Comparison of ENCODE assay signal across 19 mouse cellular contexts in the genomic region with DNA sequence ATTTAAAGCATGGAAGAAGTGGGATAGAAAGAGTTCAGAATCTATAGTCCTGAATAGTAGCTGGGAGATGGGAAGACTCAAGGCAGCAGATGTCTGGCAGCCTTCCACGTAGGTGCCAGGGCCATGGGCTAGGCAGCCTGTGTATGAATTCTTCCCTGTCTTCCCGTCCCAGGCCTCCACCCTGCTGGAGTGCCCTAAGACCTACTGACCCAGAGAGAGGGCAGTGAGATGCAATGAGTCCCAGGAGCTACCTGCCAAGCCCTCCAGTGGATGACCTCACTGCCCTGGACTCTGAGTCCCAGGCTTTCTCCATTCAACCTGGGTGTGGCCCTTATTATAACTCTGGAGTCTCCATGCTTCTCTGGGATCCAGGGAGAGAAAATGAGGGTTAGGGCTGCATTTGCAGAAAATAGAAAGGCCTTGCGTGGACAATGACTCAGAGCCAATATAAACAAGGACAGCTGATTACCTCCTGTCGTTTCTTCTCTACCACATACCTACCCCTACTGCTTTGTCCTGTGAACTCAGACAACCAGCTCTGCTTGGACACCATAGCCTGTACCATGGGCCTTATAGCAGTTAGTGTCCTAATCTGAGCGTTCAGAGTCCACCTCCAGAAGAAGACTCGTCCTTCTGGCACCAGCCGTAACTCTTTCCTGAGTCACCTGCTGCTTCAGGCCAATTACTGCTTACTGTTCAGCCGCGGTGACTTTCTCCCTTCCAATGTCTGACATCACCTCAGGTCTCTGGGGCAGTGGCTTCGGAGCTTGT.
DNase-seq lines count a peak whose midpoint lies in the region; ATAC-seq and TF ChIP-seq lines count a peak whose summit lies in the region.
"Had no signal": no experiment of that assay in that cellular context is flagged by ENCODE, and none has a peak within 500 bp of the region (broad histone marks: within the 10 kb centered on the region; RNA-seq: fewer than 3 reads in every experiment).

No protein-coding gene starts in this region.

- peaks cover 8% of the 10 kb centered on the region; the same call in 1 of the 2 replicates for H3K4me1 ChIP-seq in kidney, postnatal 0 days (replicated peaks; ENCODE audit: insufficient read depth, low read length)
- peaks cover 7% of the 10 kb centered on the region; the same call in 1 of the 2 replicates for H3K4me1 ChIP-seq in stomach, embryonic 15.5 days

- 0 out of 2 replicates have a peak, but pooled peaks have one; percentile 17 for ATAC-seq in kidney, postnatal 0 days (replicated peaks; ENCODE audit: low FRiP score, low read depth)
- peak; percentile 38; the same call in 1 of the 2 replicates for ATAC-seq in stomach, embryonic 15.5 days (ENCODE audit: insufficient read depth, low FRiP score, low read depth)
- ATAC-seq: forebrain, embryonic 15.5 days had no signal

- no peak overlapping the region for H3K4me2 ChIP-seq in kidney, postnatal 0 days (ENCODE audit: low read length)
- H3K4me2 ChIP-seq in stomach, embryonic 15.5 days: no peak overlapping the region
- H3K4me2 ChIP-seq: embryonic facial prominence, embryonic 12.5 days; forebrain, embryonic 15.5 days; heart, embryonic 13.5 days; liver, embryonic 11.5 days; lung, embryonic 15.5 days had no signal

- DNase-seq in adrenal gland, postnatal 10 days: peak; percentile 24
- DNase-seq in adrenal gland, adult 18-20 months (ENCODE audit: low spot score in 2 of 2): no peak
- DNase-seq in kidney, postnatal 0 days (ENCODE audit: low spot score): no peak
- no peak for DNase-seq in kidney, adult 8-10 months
- DNase-seq in adipocyte (ENCODE audit: low spot score): peak; percentile 62
- DNase-seq in MN1 (ENCODE audit: low spot score): no peak
- DNase-seq: B cell, adult 2 months; cerebellum, adult 2 months; heart, postnatal 4 days; midbrain, embryonic 14.5 days; right cerebral cortex, adult 18-20 months; thymus, postnatal 25 days had no signal

- H3K9me3 ChIP-seq in kidney, postnatal 0 days (replicated peaks; ENCODE audit: low read length): no peaks in the 10 kb centered on the region
- H3K9me3 ChIP-seq in stomach, embryonic 15.5 days: no peaks in the 10 kb centered on the region
- H3K9me3 ChIP-seq: embryonic facial prominence, embryonic 12.5 days; forebrain, embryonic 15.5 days; heart, embryonic 13.5 days; lung, embryonic 15.5 days had no signal

- H3K36me3 ChIP-seq in kidney, postnatal 0 days (ENCODE audit: insufficient read depth, low read length): no peaks in the 10 kb centered on the region
- H3K36me3 ChIP-seq in stomach, embryonic 15.5 days: no peaks in the 10 kb centered on the region
- H3K36me3 ChIP-seq: embryonic facial prominence, embryonic 12.5 days; forebrain, embryonic 15.5 days; heart, embryonic 13.5 days; lung, embryonic 15.5 days had no signal

- TF ChIP-seq CTCF in kidney, postnatal 0 days (IDR thresholded peaks at IDR 0.05; ENCODE audit: low read depth): no peak

- H3K4me3 ChIP-seq in kidney, postnatal 0 days (replicated peaks; ENCODE audit: low read depth, low read length): no peak overlapping the region
- no peak overlapping the region for H3K4me3 ChIP-seq in stomach, embryonic 15.5 days (replicated peaks)
- H3K4me3 ChIP-seq: embryonic facial prominence, embryonic 12.5 days; forebrain, embryonic 15.5 days; heart, embryonic 13.5 days; lung, embryonic 15.5 days; myocyte had no signal

- H3K9ac ChIP-seq in kidney, postnatal 0 days (ENCODE audit: low read depth, low read length): no peak overlapping the region
- no peak overlapping the region for H3K9ac ChIP-seq in stomach, embryonic 15.5 days
- H3K9ac ChIP-seq: embryonic facial prominence, embryonic 12.5 days; forebrain, embryonic 15.5 days; heart, embryonic 13.5 days; lung, embryonic 15.5 days had no signal

- no peak overlapping the region for H3K27ac ChIP-seq in kidney, postnatal 0 days
- H3K27ac ChIP-seq in stomach, embryonic 15.5 days: no peak overlapping the region
- H3K27ac ChIP-seq: embryonic facial prominence, embryonic 12.5 days; forebrain, embryonic 15.5 days; heart, embryonic 13.5 days; lung, embryonic 15.5 days had no signal

- no peaks in the 10 kb centered on the region for H3K27me3 ChIP-seq in kidney, postnatal 0 days (ENCODE audit: insufficient read depth, low read length)
- no peaks in the 10 kb centered on the region for H3K27me3 ChIP-seq in stomach, embryonic 15.5 days (replicated peaks)
- H3K27me3 ChIP-seq: embryonic facial prominence, embryonic 12.5 days; forebrain, embryonic 15.5 days; heart, embryonic 13.5 days; lung, embryonic 15.5 days had no signal

- WGBS in kidney, postnatal 0 days: 70% methylated on average over 10 of the region's 10 CpGs
- WGBS in stomach, embryonic 15.5 days: 74% methylated on average over 10 of the region's 10 CpGs

Comparison
In these comparisons a context has a peak if more than half of its experiments do, and no peak if none do; other contexts are left out.
1. DNase-seq: peak in adrenal gland, postnatal 10 days (single experiment) and adipocyte (single experiment); none in adrenal gland, adult 18-20 months (0 of 2), kidney, postnatal 0 days (single experiment), kidney, adult 8-10 months (0 of 2) and MN1 (single experiment).